Mouse (Mus musculus) kidney, adult 2 months (tissue): ENCODE data around the gene Chmp1a.

ENCODE experiments used
- CTCF ChIP-seq: fragments of 200-500 bp; conservative IDR thresholded peaks from 2 replicates; pipeline ENCODE4 v1.5.1; 2011; ENCODE audit warnings: low read depth, mild to moderate bottlenecking, control low read depth, low read length, moderate library complexity, mixed read lengths; ENCODE audit not compliant: insufficient read depth, insufficient read length
- POLR2A ChIP-seq: fragments of 200-500 bp; IDR thresholded peaks from one replicate; pipeline ENCODE4 v1.6.1; 2011; ENCODE audit warnings: low read depth, low read length, control low read depth

- TF ChIP-seq CTCF (no peak), POLR2A (no peak)
Measured at GRCm38 (mm10) chr8:123253451-123254098, 41.0 kb upstream of the Chmp1a start.
